Mouse (Mus musculus): Measurements from ENCODE around the gene Gjc3. TPM values are rescaled to one million over a fixed set of nuclear protein-coding genes. Genes with fewer than 3 reads are reported as not detected.

Gene Gjc3
- polyA plus RNA-seq, 1 experiment, result 0.05 TPM

DNA sequence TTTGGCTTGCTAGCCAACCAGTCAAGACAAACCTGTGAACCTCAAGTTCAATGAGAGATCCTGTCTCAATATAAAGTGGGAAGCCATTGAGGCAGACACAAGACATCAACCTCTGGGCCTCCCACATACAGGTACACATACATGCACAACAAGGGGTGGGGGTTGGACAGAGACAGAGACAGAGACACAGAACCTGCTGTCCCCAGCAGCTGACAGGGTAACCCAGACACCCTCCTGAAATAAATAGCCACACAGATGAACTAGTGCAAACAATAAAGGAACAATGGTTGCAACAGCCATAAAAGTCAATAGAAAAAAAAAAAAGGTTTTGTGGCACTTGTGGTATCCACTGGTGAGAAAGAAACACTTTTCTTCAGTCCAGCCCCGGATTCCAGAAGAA lies 12.5 kb upstream of the Gjc3 start:
- Histone ChIP-seq H3K4me3 (ENCODE audit: insufficient read depth, low read depth, low read length) (no peak overlapping the region), H3K36me3 (ENCODE audit: control insufficient read depth, insufficient read depth, low read length) (no peaks in the 10 kb centered on the region), H3K4me1 (ENCODE audit: control insufficient read depth, insufficient read depth, low read length) (no peaks in the 10 kb centered on the region), H3K27me3 (replicated peaks; ENCODE audit: control insufficient read depth, insufficient read depth, low read length) (no peaks in the 10 kb centered on the region), H3K27ac (ENCODE audit: insufficient read depth, low read depth, low read length) (no peak overlapping the region)
- WGBS, result 61% methylated on average over 1 of the region's 1 CpGs
- no peak for DNase-seq
- no peak for TF ChIP-seq POLR2A (IDR thresholded peaks at IDR 0.05; ENCODE audit: low read depth, low read length)
- TF ChIP-seq CTCF (conservative IDR thresholded peaks at IDR 0.05; ENCODE audit: insufficient read depth, insufficient read length, low read depth, low read length), result no peak

DNA sequence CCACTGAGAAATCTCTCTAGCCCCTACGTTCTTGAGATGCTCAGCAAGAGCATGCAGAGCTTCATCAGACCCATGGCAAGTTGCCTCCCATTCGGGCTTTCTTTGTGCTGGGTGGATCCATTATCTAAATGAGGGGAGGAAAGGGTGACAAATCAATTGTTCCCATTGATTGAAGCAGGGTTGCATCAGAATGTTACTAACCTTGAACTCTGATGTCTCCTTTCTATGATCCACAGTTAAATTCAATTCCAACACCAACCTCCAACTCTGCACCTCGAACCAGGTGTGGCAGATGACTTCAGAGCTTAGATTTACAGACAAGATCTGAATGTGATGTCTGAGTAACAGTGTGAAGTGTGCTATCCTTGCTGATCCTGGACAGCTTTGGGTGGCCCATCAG lies 11.8 kb upstream of the Gjc3 start:
- WGBS, result 58% methylated on average over 3 of the region's 3 CpGs
- Histone ChIP-seq H3K27me3 (replicated peaks; ENCODE audit: control insufficient read depth, insufficient read depth, low read length) (no peaks in the 10 kb centered on the region; the same call in 1 of the 2 replicates), H3K4me1 (ENCODE audit: control insufficient read depth, insufficient read depth, low read length) (no peaks in the 10 kb centered on the region), H3K4me3 (ENCODE audit: insufficient read depth, low read depth, low read length) (no peak overlapping the region), H3K27ac (ENCODE audit: insufficient read depth, low read depth, low read length) (no peak overlapping the region), H3K36me3 (ENCODE audit: control insufficient read depth, insufficient read depth, low read length) (no peaks in the 10 kb centered on the region)
- no peak for TF ChIP-seq POLR2A (IDR thresholded peaks at IDR 0.05; ENCODE audit: low read depth, low read length)
- TF ChIP-seq CTCF (conservative IDR thresholded peaks at IDR 0.05; ENCODE audit: insufficient read depth, insufficient read length, low read depth, low read length), result no peak
- DNase-seq, result no peak

DNA sequence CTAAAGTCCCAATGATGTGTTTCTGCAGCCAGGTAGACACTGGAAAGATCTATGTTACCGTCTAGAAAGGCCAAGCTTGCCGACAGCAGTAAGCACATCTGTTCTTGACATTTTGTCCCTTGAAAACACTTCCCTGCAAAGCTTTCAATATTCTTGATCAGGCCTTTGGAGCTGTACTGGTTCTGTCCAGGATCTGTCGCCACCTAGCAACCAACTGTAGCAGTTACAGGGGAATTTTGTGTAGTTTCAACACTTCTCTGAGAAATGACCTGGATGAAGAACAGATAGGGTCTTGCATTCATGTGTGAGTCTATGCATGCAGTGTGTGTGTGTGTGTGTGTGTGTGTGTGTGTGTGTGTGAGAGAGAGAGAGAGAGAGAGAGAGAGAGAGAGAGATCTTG lies 10.8 kb upstream of the Gjc3 start:
- 50% methylated on average over 3 of the region's 3 CpGs for WGBS
- no peaks in the 10 kb centered on the region for H3K36me3 ChIP-seq (ENCODE audit: control insufficient read depth, insufficient read depth, low read length)
- no peak overlapping the region for H3K27ac ChIP-seq (ENCODE audit: insufficient read depth, low read depth, low read length)
- no peaks in the 10 kb centered on the region for H3K4me1 ChIP-seq (ENCODE audit: control insufficient read depth, insufficient read depth, low read length)
- DNase-seq, result peak; percentile 21
- H3K27me3 ChIP-seq (replicated peaks; ENCODE audit: control insufficient read depth, insufficient read depth, low read length), result no peaks in the 10 kb centered on the region; the same call in 1 of the 2 replicates
- H3K4me3 ChIP-seq (ENCODE audit: insufficient read depth, low read depth, low read length), result no peak overlapping the region
- TF ChIP-seq CTCF (conservative IDR thresholded peaks at IDR 0.05; ENCODE audit: insufficient read depth, insufficient read length, low read depth, low read length) (peak; percentile 54), POLR2A (IDR thresholded peaks at IDR 0.05; ENCODE audit: low read depth, low read length) (no peak)

DNA sequence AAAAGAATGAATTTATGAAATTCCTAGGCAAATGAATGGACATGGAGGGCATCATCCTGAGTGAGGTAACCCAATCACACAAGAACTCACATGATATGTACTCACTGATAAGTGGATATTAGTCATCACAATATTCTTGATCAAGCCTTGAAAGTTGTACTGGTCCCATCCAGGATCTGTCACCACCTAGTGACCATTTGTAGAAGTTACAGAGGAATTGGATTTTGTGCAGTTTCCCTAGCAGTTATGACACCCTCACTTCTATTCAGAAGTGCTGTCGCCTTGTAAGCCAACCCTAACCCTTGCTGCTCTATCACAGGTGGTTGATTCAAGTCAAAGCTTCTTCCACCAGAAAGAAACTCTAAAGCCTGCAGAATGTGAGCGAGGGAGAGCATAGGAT lies 10.3 kb upstream of the Gjc3 start:
- TF ChIP-seq POLR2A (IDR thresholded peaks at IDR 0.05; ENCODE audit: low read depth, low read length) (no peak), CTCF (conservative IDR thresholded peaks at IDR 0.05; ENCODE audit: insufficient read depth, insufficient read length, low read depth, low read length) (0 out of 2 replicates have a peak, but pooled peaks have one; percentile 5)
- 70% methylated on average over 2 of the region's 2 CpGs for WGBS
- peak; percentile 8 for DNase-seq
- no peak overlapping the region for H3K27ac ChIP-seq (ENCODE audit: insufficient read depth, low read depth, low read length)
- no peak overlapping the region for H3K4me3 ChIP-seq (ENCODE audit: insufficient read depth, low read depth, low read length)
- H3K4me1 ChIP-seq (ENCODE audit: control insufficient read depth, insufficient read depth, low read length), result no peaks in the 10 kb centered on the region
- H3K27me3 ChIP-seq (replicated peaks; ENCODE audit: control insufficient read depth, insufficient read depth, low read length), result no peaks in the 10 kb centered on the region; the same call in 1 of the 2 replicates
- H3K36me3 ChIP-seq (ENCODE audit: control insufficient read depth, insufficient read depth, low read length), result no peaks in the 10 kb centered on the region

DNA sequence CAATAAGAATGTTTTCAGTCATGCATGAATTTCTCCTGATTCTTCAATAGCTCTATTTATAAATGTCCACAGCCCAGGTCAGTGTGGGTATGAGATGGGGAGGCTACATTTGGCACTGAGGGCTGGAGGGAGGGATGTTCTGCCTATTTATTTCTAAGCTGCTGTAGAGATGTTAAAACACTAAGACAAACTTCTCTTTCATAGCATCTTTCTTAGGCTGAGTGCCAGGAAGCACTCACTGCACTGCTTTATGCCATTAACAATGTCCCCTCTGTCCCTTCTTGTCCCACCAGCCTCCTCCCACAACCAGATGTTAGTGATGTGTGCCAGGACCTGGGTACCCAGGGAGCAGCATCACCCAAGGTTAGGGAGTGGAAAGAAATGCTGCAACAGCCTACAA lies 3.6 kb upstream of the Gjc3 start:
- Histone ChIP-seq H3K27ac (ENCODE audit: insufficient read depth, low read depth, low read length) (no peak overlapping the region), H3K4me1 (ENCODE audit: control insufficient read depth, insufficient read depth, low read length) (no peaks in the 10 kb centered on the region), H3K27me3 (replicated peaks; ENCODE audit: control insufficient read depth, insufficient read depth, low read length) (no peaks in the 10 kb centered on the region; the same call in 1 of the 2 replicates), H3K36me3 (ENCODE audit: control insufficient read depth, insufficient read depth, low read length) (no peaks in the 10 kb centered on the region), H3K4me3 (ENCODE audit: insufficient read depth, low read depth, low read length) (no peak overlapping the region)
- TF ChIP-seq POLR2A (IDR thresholded peaks at IDR 0.05; ENCODE audit: low read depth, low read length) (no peak), CTCF (conservative IDR thresholded peaks at IDR 0.05; ENCODE audit: insufficient read depth, insufficient read length, low read depth, low read length) (no peak)
- no peak for DNase-seq

DNA sequence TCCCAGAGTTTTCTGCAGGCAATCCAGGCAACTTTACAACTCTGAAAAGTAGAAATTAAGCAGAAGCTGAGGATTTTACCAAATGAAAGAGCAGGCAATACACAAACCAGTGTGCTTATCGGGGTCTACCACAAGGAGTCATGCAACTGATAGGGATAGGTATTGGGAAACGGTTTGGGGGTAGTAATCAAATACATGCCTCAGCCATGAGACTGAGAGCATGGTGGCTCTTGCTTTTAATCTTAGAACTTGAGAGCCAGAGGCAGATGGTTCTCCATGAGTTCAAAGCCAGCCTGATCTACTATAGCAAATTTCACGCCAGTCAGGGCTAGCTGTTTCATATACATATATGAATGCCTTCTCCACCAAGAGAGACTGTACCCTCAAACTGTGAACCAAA lies 6.5 kb downstream of the Gjc3 start:
- TF ChIP-seq CTCF (conservative IDR thresholded peaks at IDR 0.05; ENCODE audit: insufficient read depth, insufficient read length, low read depth, low read length), result no peak
- TF ChIP-seq POLR2A (IDR thresholded peaks at IDR 0.05; ENCODE audit: low read depth, low read length), result no peak
- DNase-seq, result no peak
- Histone ChIP-seq H3K27me3 (replicated peaks; ENCODE audit: control insufficient read depth, insufficient read depth, low read length) (no peaks in the 10 kb centered on the region; the same call in 1 of the 2 replicates), H3K36me3 (ENCODE audit: control insufficient read depth, insufficient read depth, low read length) (no peaks in the 10 kb centered on the region), H3K4me3 (ENCODE audit: insufficient read depth, low read depth, low read length) (no peak overlapping the region), H3K4me1 (ENCODE audit: control insufficient read depth, insufficient read depth, low read length) (no peaks in the 10 kb centered on the region), H3K27ac (ENCODE audit: insufficient read depth, low read depth, low read length) (no peak overlapping the region)
- WGBS, result 92% methylated on average over 3 of the region's 3 CpGs

- Histone ChIP-seq H3K27ac (ENCODE audit: insufficient read depth, low read depth, low read length) (no peak overlapping the region), H3K27me3 (replicated peaks; ENCODE audit: control insufficient read depth, insufficient read depth, low read length) (no peaks in the 10 kb centered on the region; the same call in 1 of the 2 replicates), H3K4me3 (ENCODE audit: insufficient read depth, low read depth, low read length) (no peak overlapping the region), H3K4me1 (ENCODE audit: control insufficient read depth, insufficient read depth, low read length) (no peaks in the 10 kb centered on the region), H3K36me3 (ENCODE audit: control insufficient read depth, insufficient read depth, low read length) (no peaks in the 10 kb centered on the region)
- TF ChIP-seq POLR2A (IDR thresholded peaks at IDR 0.05; ENCODE audit: low read depth, low read length) (no peak), CTCF (conservative IDR thresholded peaks at IDR 0.05; ENCODE audit: insufficient read depth, insufficient read length, low read depth, low read length) (peak; percentile 72)
- WGBS, result 23% methylated on average over 6 of the region's 6 CpGs
- DNase-seq, result peak; percentile 56
Observed at GRCm38 (mm10) chr5:137951218-137951617, 11.7 kb downstream of the Gjc3 start.
